Mouse (Mus musculus) ES-Bruce4 (cell line): Measurements from ENCODE around the gene Odaph.

Experiments
- CTCF ChIP-seq: IDR thresholded peaks from one replicate; pipeline ENCODE4 v1.8.1; 2011; ENCODE audit warnings: low read depth, low read length
- EP300 ChIP-seq: IDR thresholded peaks from 2 replicates; pipeline ENCODE4 v1.6.1; 2011; ENCODE audit warnings: low read depth, low read length; ENCODE audit not compliant: insufficient read depth

GRCm38 (mm10) chr5:91994546-91994945, 7.3 kb downstream of the Odaph start:
- no peak for TF ChIP-seq CTCF
- TF ChIP-seq EP300 = no peak
